Mouse (Mus musculus) CD4-positive, CD25-positive, alpha-beta regulatory T cell, adult 4 months (primary cell): Measurements from ENCODE around the gene Pa2g4. TPM values are rescaled to one million over a fixed set of nuclear protein-coding genes. Genes with fewer than 3 reads are reported as not detected.

Experiments used
- polyA plus RNA-seq, 2 experiments: library from polyadenylated mRNA; unstranded; fragments of 100-300 nt; shearing (Covaris generic); gene quantifications; one replicate each; pipeline ENCODE4 v1.2.1; 2017

The Pa2g4 gene
- polyA plus RNA-seq, 2 experiments from 2014 or later: 114 to 117 TPM

Other genes with a start within 250 kb of the Pa2g4 start
- gene Cnpy2, start 243.5 kb downstream of the Pa2g4 start, polyA plus RNA-seq: 100 to 1,000 TPM; 116 to 120 TPM
- gene Cs, start 228.3 kb downstream of the Pa2g4 start, polyA plus RNA-seq: 100 to 1,000 TPM; 124 to 182 TPM
- gene Coq10a, start 197.0 kb downstream of the Pa2g4 start, polyA plus RNA-seq: 10 to 100 TPM; 14.5 to 15.7 TPM
- 1 to 10 TPM; 2.3 to 3.3 TPM for gene Ankrd52, start 188.9 kb downstream of the Pa2g4 start, polyA plus RNA-seq
- gene Slc39a5, start 164.8 kb downstream of the Pa2g4 start, polyA plus RNA-seq: not detected
- 10 to 100 TPM; 63.3 to 77.5 TPM for gene Nabp2, start 154.5 kb downstream of the Pa2g4 start, polyA plus RNA-seq
- gene Rnf41, start 154.3 kb downstream of the Pa2g4 start, polyA plus RNA-seq: 10 to 100 TPM; 28.7 to 51.8 TPM
- gene Smarcc2, start 106.7 kb downstream of the Pa2g4 start, polyA plus RNA-seq: 10 to 100 TPM; 45.7 to 62.7 TPM
- 100 to 1,000 TPM; 937 to 954 TPM for gene Myl6, start 71.8 kb downstream of the Pa2g4 start, polyA plus RNA-seq
- 1 to 10 TPM; 4.3 to 5.4 TPM for gene Myl6b, start 67.3 kb downstream of the Pa2g4 start, polyA plus RNA-seq
- 10 to 100 TPM; 68.4 to 84.4 TPM for gene Esyt1, start 40.1 kb downstream of the Pa2g4 start, polyA plus RNA-seq
- gene Zc3h10, start 18.2 kb downstream of the Pa2g4 start, polyA plus RNA-seq: 10 to 100 TPM in 1 of 2 experiments, 1 to 10 TPM in 1; 9.2 to 11.8 TPM
- gene Rpl41, start 16.7 kb downstream of the Pa2g4 start, polyA plus RNA-seq: 1,000 to 10,000 TPM; 4,848 to 7,095 TPM
- 1 to 10 TPM; 6.6 to 9.3 TPM for gene Erbb3, start 23.7 kb upstream of the Pa2g4 start, polyA plus RNA-seq
- 1,000 to 10,000 TPM; 1,420 to 1,755 TPM for gene Rps26, start 60.8 kb upstream of the Pa2g4 start, polyA plus RNA-seq
- 100 to 1,000 TPM; 102 to 158 TPM for gene Ikzf4, start 80.0 kb upstream of the Pa2g4 start, polyA plus RNA-seq
- 10 to 100 TPM; 25.7 to 44.3 TPM for gene Suox, start 108.1 kb upstream of the Pa2g4 start, polyA plus RNA-seq
- gene Rab5b, start 130.3 kb upstream of the Pa2g4 start, polyA plus RNA-seq: 100 to 1,000 TPM in 1 of 2 experiments, 10 to 100 TPM in 1; 69.1 to 111 TPM
- gene Pmel, start 138.2 kb upstream of the Pa2g4 start, polyA plus RNA-seq: 1 to 10 TPM; 4.8 TPM
- gene Cdk2, start 139.0 kb upstream of the Pa2g4 start, polyA plus RNA-seq: 10 to 100 TPM; 19.7 to 23.2 TPM
- 100 to 1,000 TPM; 322 to 370 TPM for gene Dgka, start 178.9 kb upstream of the Pa2g4 start, polyA plus RNA-seq
- gene Pym1, start 181.9 kb upstream of the Pa2g4 start, polyA plus RNA-seq: 10 to 100 TPM; 58.0 to 86.6 TPM
- under 1 TPM in 1 of 2 experiments, not detected in 1; 0.27 TPM for gene Mmp19, start 224.9 kb upstream of the Pa2g4 start, polyA plus RNA-seq
- gene Dnajc14, start 238.1 kb upstream of the Pa2g4 start, polyA plus RNA-seq: 100 to 1,000 TPM in 1 of 2 experiments, 10 to 100 TPM in 1; 73.0 to 125 TPM
- gene Tmem198b, start 238.4 kb upstream of the Pa2g4 start, polyA plus RNA-seq: 1 to 10 TPM; 2.9 to 9.2 TPM